Mouse (Mus musculus) heart, embryonic 13.5 days (tissue): ENCODE data around the gene Prorsd1. TPM values are rescaled to one million over a fixed set of nuclear protein-coding genes. Genes with fewer than 3 reads are reported as not detected.

Experiments
- ATAC-seq: fragments of 200-750 bp; cut with Nextera tagmentation; 2 replicates; pipeline ENCODE4 v1.8.0; 2017; ENCODE audit warnings: moderate TSS enrichment; ENCODE audit not compliant: insufficient number of reproducible peaks, low FRiP score, low TSS enrichment; ENCODE audit errors: extremely low read depth
- H3K27ac ChIP-seq: fragments of 300-500 bp; sonication (generic); replicated peaks from 2 replicates; pipeline ENCODE4 v1.5.1; 2015; ENCODE audit warnings: moderate library complexity, mild to moderate bottlenecking, inconsistent platforms
- H3K27me3 ChIP-seq: fragments of 300-500 bp; sonication (generic); replicated peaks from 2 replicates; pipeline ENCODE4 v1.6.1; 2015; ENCODE audit warnings: mild to moderate bottlenecking, inconsistent platforms
- H3K36me3 ChIP-seq: fragments of 300-500 bp; sonication (generic); 2 replicates; pipeline ENCODE4 v1.6.1; 2015; ENCODE audit warnings: mild to moderate bottlenecking, inconsistent platforms
- H3K4me1 ChIP-seq: fragments of 300-500 bp; sonication (generic); 2 replicates; pipeline ENCODE4 v1.6.1; 2015; ENCODE audit warnings: inconsistent platforms
- H3K4me2 ChIP-seq: fragments of 300-500 bp; sonication (generic); 2 replicates; pipeline ENCODE4 v1.6.1; 2015; ENCODE audit warnings: inconsistent platforms, mild to moderate bottlenecking, moderate library complexity
- H3K4me3 ChIP-seq: fragments of 300-500 bp; sonication (generic); 2 replicates; pipeline ENCODE4 v1.5.1; 2015; ENCODE audit warnings: moderate library complexity, mild to moderate bottlenecking, inconsistent platforms
- H3K9ac ChIP-seq: fragments of 300-500 bp; sonication (generic); 2 replicates; pipeline ENCODE4 v1.6.1; 2015; ENCODE audit warnings: inconsistent platforms, mild to moderate bottlenecking, moderate library complexity
- H3K9me3 ChIP-seq: fragments of 300-500 bp; sonication (generic); 2 replicates; pipeline ENCODE4 v1.6.1; 2016; ENCODE audit warnings: inconsistent platforms
- WGBS: fragments of 180-500 bp; shearing (Covaris S2); methylation state at CpG from one replicate; pipeline ENCODE4 v1.1.7; 2015; ENCODE audit warnings: mixed read lengths; 5-methylcytosine and 5-hydroxymethylcytosine counted together
- polyA plus RNA-seq: library from polyadenylated mRNA; unstranded; fragments of >200 nt; fragmentation: Nextera tagmentation; extraction: Ambion mirVana; gene quantifications from 2 replicates; pipeline ENCODE4 v1.2.1, GENCODE M21; 2015

The Prorsd1 gene
- polyA plus RNA-seq, 1 experiment from 2014 or later = 18.7 TPM

- no peaks in the 10 kb centered on the region for H3K27me3 ChIP-seq
- no peak overlapping the region for H3K27ac ChIP-seq
- no peak overlapping the region for H3K4me3 ChIP-seq
- H3K9ac ChIP-seq = no peak overlapping the region
- H3K4me1 ChIP-seq = no peaks in the 10 kb centered on the region
- H3K36me3 ChIP-seq = peaks cover 51% of the 10 kb centered on the region
- H3K4me2 ChIP-seq = no peak overlapping the region
- H3K9me3 ChIP-seq = no peaks in the 10 kb centered on the region
- WGBS = 85% methylated on average over 1 of the region's 1 CpGs
- ATAC-seq = no peak
Measured at GRCm38 (mm10) chr11:29493135-29493534, 21.7 kb downstream of the Prorsd1 start.

- H3K9ac ChIP-seq = no peak overlapping the region
- no peak overlapping the region for H3K27ac ChIP-seq
- H3K4me3 ChIP-seq = no peak overlapping the region
- no peaks in the 10 kb centered on the region for H3K9me3 ChIP-seq
- H3K4me1 ChIP-seq = no peaks in the 10 kb centered on the region
- no peaks in the 10 kb centered on the region for H3K27me3 ChIP-seq
- H3K36me3 ChIP-seq = peaks cover 37% of the 10 kb centered on the region
- no peak for ATAC-seq
- H3K4me2 ChIP-seq = no peak overlapping the region
Measured at GRCm38 (mm10) chr11:29474676-29475075, 40.2 kb downstream of the Prorsd1 start.

Other genes starting within 250 kb of the Prorsd1 start
- 18.1 and 20.7 TPM in 2 replicates for gene Ccdc88a, start 141.4 kb downstream of the Prorsd1 start, polyA plus RNA-seq
- gene Mtif2, start 11.4 kb upstream of the Prorsd1 start, polyA plus RNA-seq = 36.5 and 44.9 TPM in 2 replicates
- 0.09 and 0.11 TPM in 2 replicates for gene Clhc1, start 32.9 kb upstream of the Prorsd1 start, polyA plus RNA-seq
- gene Rps27a, start 33.1 kb upstream of the Prorsd1 start, polyA plus RNA-seq = 702 and 747 TPM in 2 replicates
- gene Rtn4, start 177.9 kb upstream of the Prorsd1 start, polyA plus RNA-seq = 56.7 and 60.7 TPM in 2 replicates